Mouse (Mus musculus): Measurements from ENCODE around the gene H2-M10.2.
"Not testable (repeated sequence)": the region's sequence is repeated elsewhere in the genome, so short reads cannot be mapped to it uniquely, and the experiment has no call there.

H2-M10.2 gene

DNA sequence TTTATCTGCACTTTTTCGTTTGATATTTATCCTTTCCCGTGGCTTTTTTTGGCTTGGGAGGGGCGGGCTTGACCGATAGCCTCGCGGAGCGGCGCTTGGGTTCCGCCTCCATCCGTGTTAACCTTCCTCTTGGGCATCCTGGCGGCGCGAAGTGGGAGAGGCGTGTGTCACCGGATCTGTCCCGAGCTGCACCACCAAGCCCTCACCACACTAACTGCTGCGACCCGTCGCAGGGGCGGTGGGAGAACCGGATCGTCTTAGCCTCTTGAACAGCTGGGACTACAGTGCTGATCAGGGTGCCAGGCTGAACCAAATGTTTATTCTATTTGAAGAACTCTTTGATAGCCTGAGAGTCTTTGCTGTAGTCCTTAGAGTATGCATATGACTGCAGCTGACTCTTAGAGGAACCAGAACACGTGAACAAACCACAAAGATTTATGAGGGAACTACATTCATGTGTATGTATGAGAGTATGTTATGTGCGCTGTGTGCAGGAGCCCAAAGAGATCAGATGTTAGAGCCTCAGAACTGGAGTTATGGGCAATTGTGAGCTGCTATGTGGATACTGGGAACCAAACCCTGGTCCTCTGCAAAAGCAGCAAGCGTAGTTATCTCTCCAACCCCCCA is 33.9 kb downstream of the H2-M10.2 start:
- DNase-seq (ENCODE audit: low spot score in 2 of 2) = no peak

DNA sequence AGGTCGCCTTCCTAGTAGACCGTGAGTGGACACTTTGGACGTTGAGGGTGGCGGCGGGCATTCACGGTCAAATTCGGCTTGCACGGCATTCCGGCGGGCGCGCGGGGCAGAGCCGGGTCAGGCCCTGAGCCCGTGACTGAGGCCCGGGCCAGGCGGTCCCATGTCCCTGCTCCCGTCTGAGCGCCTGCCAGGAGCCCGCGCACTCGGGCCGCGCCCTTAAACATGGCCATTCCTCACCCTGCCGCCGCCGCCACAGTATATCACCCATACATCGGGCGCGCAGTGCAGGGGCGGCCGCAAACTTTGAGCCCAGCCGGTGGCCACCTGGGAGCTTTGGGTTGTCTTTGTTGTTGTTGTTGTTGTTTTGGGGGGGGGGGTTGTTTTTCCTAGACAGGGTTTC is 37.4 kb downstream of the H2-M10.2 start:
- no peak for DNase-seq (ENCODE audit: low spot score in 2 of 2)

DNA sequence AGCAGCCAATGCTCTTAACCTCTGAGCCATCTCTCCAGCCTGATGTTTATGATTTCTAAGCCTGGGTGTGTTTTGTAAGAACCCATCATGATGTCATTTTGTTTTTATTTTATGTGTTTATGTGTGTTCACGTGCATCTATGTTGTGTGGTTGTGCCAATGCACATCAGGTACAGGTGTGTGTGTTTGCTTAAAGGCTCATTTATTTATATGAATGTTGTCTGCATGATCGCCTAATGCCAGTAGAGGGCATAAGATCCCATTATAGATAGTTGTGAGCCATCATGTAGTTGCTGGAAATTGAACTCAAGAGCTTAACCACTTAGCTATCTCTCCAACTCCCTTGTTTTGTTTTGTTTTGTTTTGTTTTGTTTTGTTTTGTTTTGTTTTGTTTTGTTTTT is 40.5 kb downstream of the H2-M10.2 start:
- no peak for DNase-seq (ENCODE audit: low spot score in 2 of 2)

DNA sequence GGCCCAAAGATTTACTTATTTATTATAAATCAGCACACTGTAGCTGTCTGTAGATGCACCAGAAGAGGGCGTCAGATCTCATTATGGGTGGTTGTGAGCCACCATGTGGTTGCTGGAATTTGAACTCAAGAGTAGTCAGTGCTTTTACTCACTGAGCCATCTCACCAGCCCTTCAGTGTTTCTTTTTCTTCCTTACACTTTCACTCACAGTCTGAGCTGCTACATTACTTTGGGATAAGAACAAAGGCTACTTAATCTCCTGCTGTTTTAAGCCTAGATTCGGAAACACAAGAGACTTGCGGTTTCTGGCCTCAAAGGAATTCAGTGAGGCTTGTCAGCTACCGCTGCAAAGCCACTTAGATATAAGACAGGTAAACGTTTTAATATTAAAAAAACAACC is 42.3 kb downstream of the H2-M10.2 start:
- DNase-seq (ENCODE audit: low spot score in 2 of 2) = no peak

DNA sequence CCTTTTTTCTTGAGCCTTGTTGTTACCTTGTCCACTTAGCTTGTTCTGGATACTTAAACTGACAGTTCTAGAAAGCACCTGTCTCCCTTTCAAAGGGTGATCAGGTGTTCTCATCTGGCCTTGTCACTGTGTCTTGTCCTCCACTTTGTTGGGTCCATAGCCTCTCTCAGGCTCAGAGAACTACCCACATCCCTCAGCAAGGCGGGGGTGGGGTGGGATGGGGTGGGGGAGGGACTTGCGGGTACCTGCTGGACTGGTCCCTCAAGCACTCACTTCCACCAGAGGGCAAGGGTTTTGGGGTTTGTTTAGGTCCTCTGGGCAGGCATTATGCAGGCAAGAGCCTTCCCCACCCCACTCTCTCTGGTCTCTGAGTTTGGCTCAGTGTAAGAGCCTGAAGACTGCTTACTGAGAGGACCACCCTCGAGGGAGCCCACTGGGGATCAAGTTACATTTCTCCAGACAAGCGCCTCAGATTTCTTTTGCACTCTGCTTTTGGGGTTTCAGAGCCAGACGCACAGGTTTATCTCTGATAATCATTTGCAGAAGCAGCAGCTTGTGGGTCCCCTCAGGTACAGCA is 45.6 kb downstream of the H2-M10.2 start:
- DNase-seq (ENCODE audit: low spot score in 2 of 2) = no peak

DNA sequence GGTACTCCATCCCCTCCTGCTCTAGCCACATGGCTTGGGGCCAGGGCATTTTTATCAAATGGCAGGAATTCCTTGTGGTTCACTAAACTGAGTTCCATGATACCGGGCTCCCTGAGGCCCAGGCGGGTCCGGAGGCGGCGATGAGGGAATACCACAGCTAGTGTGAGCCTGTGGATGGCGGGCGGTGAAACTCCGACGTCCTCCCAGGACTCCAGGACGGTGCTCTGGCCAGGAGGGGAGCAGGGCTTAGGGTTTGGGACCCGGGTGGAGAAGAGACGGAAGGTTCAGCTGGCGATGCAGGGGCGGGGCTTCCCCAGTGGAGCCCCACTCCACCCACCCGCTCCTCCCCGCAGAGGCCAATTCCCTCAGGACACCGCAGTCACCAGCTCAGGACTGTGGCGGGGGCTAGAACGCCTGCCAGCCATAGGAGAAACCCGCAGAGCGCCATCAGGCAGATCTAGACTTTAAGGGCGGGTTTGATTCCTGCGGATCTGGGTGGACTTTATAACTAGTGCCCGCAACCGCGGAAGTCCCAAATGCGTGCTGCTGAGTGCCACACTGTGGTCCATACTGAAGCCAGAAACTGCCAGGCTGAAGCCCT is 48.9 kb downstream of the H2-M10.2 start:
- no peak for DNase-seq (ENCODE audit: low spot score in 2 of 2)

DNA sequence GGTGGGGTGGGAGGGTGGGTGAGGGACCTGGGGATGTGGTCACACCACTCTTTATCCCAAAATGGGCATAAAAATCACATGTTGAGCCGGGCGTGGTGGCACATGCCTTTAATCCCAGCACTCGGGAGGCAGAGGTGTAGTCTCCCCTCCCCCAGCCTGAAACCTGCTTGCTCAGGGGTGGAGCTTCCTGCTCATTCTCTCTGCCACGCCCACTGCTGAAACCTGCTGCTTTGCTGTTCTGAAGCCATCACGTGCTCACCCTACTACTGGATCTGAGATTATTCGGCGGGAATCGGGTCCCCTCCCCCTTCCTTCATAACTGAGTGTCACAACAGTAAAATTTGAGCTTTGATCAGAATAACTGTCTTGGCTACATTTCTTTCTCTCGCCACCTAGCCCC is 51.0 kb downstream of the H2-M10.2 start:
- DNase-seq (ENCODE audit: low spot score in 2 of 2) = not testable (repeated sequence)

Data from right cerebral cortex, postnatal 10 days (tissue).